Mouse (Mus musculus) ES-Bruce4 (cell line): Measurements from ENCODE around the gene March1. TPM values are rescaled to one million over a fixed set of nuclear protein-coding genes. Genes with fewer than 3 reads are reported as not detected.

Source experiments
- H3K27ac ChIP-seq: 2 replicates; pipeline ENCODE4 v1.5.1; 2012; ENCODE audit warnings: low read length, inconsistent platforms; ENCODE audit not compliant: insufficient read depth
- H3K27me3 ChIP-seq: 2 replicates; pipeline ENCODE4 v1.6.1; 2012; ENCODE audit warnings: mild to moderate bottlenecking, low read length, inconsistent platforms; ENCODE audit not compliant: control insufficient read depth, poor library complexity, insufficient read depth, severe bottlenecking
- H3K36me3 ChIP-seq: 2 replicates; pipeline ENCODE4 v1.6.1; 2012; ENCODE audit warnings: inconsistent platforms, mild to moderate bottlenecking, low read length, moderate library complexity; ENCODE audit not compliant: control insufficient read depth, poor library complexity, insufficient read depth, severe bottlenecking
- H3K4me1 ChIP-seq: one replicate; pipeline ENCODE4 v1.8.1; 2011; ENCODE audit warnings: low read length; ENCODE audit not compliant: control insufficient read depth, insufficient read depth
- H3K4me3 ChIP-seq: 2 replicates; pipeline ENCODE4 v1.5.1; 2011; ENCODE audit warnings: low read depth, mild to moderate bottlenecking, low read length
- H3K9ac ChIP-seq: 2 replicates; pipeline ENCODE4 v1.6.1; 2012; ENCODE audit warnings: low read depth, mild to moderate bottlenecking, inconsistent platforms; ENCODE audit not compliant: poor library complexity, severe bottlenecking
- H3K9me3 ChIP-seq: replicated peaks from 2 replicates; pipeline ENCODE4 v1.6.1; 2012; ENCODE audit warnings: mild to moderate bottlenecking, low read length, inconsistent platforms; ENCODE audit not compliant: control insufficient read depth, poor library complexity, insufficient read depth, severe bottlenecking
- CTCF ChIP-seq: IDR thresholded peaks from one replicate; pipeline ENCODE4 v1.8.1; 2011; ENCODE audit warnings: low read depth, low read length
- EP300 ChIP-seq: IDR thresholded peaks from 2 replicates; pipeline ENCODE4 v1.6.1; 2011; ENCODE audit warnings: low read depth, low read length; ENCODE audit not compliant: insufficient read depth
- POLR2A ChIP-seq: IDR thresholded peaks from one replicate; pipeline ENCODE4 v1.8.1; 2011; ENCODE audit warnings: low read length; ENCODE audit not compliant: insufficient read depth
- polyA plus RNA-seq: library from polyadenylated mRNA; stranded (reverse); fragments of >200 nt; gene quantifications from 2 replicates; pipeline ENCODE4 v1.2.4, GENCODE M21; 2011; ENCODE audit warnings: low read depth; ENCODE audit not compliant: missing spikeins, insufficient read depth, insufficient read length

The March1 gene
- polyA plus RNA-seq, 1 experiment = not detected

DNA sequence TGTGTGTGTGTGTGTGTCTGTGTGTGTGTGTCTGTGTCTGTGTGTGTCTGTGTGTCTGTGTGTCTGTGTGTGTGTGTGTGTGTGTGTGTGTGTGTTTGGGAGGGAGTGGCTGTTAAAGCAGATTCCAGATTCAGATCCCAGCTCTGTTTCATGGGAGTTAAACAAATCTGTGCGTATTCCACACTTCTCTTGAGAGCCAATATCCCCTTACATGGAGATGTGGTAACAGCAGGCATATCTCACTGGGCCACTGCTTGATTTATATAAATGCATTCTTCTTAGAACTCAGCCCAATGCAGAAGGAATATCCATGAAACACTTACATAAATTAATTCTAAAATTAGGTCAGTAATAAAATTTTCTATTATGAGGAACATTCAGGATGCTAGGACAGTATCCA lies 549.1 kb downstream of the March1 start:
- Histone ChIP-seq H3K9ac (no peak overlapping the region), H3K27ac (no peak overlapping the region), H3K9me3 (no peaks in the 10 kb centered on the region), H3K27me3 (no peaks in the 10 kb centered on the region), H3K4me1 (no peaks in the 10 kb centered on the region), H3K4me3 (no peak overlapping the region), H3K36me3 (no peaks in the 10 kb centered on the region)
- TF ChIP-seq POLR2A = no peak
- no peak for TF ChIP-seq CTCF
- no peak for TF ChIP-seq EP300

DNA sequence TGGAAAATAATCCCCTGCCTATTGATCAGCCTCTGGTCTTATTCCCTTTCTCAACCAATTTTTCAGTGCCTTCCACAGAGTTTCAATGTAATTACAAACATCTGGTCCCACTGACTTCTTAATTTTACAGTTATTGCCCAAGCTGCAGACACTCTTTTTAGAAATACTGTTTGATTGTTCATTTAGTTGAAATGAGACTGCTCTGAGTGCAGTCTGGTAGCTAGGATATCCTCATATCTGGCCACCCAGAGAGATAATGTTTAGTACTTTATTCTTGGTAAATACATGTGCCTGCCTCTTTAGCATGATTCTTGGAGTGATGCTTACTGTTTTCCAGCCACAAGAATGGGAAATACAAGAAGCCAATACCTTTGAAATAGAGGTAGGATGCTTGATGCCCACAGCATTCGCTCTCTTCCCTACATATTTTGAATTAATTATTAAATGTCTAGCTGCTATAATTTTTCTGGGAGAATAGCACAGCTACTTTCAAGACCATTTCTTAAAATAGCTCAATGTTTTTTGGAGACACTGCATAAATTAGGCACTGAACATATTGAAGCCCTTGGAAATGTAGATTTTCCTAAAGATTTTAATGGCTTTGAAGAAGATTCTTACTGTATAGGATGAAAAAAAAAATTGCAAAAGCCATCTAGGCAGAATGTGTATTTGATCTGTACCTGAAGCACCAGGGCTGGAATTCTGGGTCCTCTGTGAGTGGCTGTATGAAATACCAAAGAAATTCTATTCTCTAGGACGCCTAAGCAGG lies 549.9 kb downstream of the March1 start:
- Histone ChIP-seq H3K27me3 (no peaks in the 10 kb centered on the region), H3K4me1 (no peaks in the 10 kb centered on the region), H3K9me3 (no peaks in the 10 kb centered on the region), H3K4me3 (no peak overlapping the region), H3K9ac (no peak overlapping the region), H3K36me3 (no peaks in the 10 kb centered on the region), H3K27ac (no peak overlapping the region)
- no peak for TF ChIP-seq EP300
- TF ChIP-seq POLR2A = no peak
- TF ChIP-seq CTCF = no peak

DNA sequence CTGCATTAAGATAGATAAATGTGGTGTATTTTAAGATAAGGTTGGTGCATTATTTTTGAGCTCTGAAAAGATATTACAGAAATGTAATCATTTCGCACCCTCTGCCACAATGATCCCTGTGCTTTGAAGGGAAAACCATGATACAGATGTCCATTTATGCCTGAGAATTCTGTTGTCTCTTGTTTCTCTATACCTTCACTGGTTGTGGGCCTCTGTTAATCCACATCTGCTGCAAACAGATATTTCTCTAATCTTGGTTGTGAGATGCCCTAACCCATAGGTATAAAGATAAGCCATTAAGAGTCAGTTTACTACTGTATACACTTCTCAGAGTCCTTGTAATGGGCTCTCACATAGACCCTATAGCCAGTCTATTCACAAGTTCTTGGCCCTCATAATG lies 561.6 kb downstream of the March1 start:
- H3K9me3 ChIP-seq = no peaks in the 10 kb centered on the region
- no peaks in the 10 kb centered on the region for H3K36me3 ChIP-seq
- TF ChIP-seq POLR2A (no peak), CTCF (no peak), EP300 (no peak)
- no peak overlapping the region for H3K9ac ChIP-seq
- no peak overlapping the region for H3K4me3 ChIP-seq
- H3K4me1 ChIP-seq = no peaks in the 10 kb centered on the region
- H3K27me3 ChIP-seq = no peaks in the 10 kb centered on the region; the same call in 1 of the 2 replicates
- H3K27ac ChIP-seq = no peak overlapping the region

DNA sequence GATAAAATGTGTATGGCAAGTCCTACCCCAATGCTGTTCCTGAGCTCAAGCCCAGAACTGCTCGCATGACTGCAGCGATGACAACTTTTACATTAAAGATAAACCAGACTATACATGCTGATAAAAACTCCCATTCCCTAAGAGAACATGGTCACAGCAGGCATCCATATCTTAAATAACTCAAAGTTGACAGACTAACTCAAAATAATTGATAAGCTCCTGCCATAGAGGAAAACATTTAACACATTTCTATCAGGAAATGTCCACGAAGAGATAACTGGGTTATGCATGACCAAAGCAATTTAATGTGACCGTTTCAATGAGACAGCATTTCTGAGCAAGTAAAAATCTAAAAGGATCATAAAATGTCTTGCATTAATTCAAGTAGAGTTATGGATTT lies 563.6 kb downstream of the March1 start:
- Histone ChIP-seq H3K4me1 (no peaks in the 10 kb centered on the region), H3K27ac (no peak overlapping the region), H3K4me3 (no peak overlapping the region), H3K9me3 (no peaks in the 10 kb centered on the region), H3K9ac (no peak overlapping the region), H3K27me3 (no peaks in the 10 kb centered on the region; the same call in 1 of the 2 replicates), H3K36me3 (no peaks in the 10 kb centered on the region)
- no peak for TF ChIP-seq CTCF
- no peak for TF ChIP-seq EP300

DNA sequence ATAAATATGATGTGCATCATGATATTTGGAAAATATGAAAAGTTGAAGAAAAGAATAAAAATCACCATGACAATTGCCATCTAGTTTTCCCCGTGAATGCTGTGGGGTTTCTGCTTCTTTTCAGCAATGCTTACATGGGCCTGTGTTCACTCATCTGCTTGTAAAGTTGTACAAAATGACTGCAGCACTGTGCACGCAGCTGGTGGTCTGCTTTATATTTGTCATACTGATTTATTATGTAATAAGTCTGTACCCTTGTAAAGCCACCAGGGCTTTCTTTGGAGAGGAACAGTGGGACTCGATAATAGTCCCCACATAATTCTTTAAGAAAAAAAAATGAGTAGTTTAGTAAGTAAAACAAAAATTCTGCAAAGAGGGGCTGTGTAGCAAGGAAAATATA lies 564.6 kb downstream of the March1 start:
- no peak for TF ChIP-seq CTCF
- no peak for TF ChIP-seq EP300
- TF ChIP-seq POLR2A = no peak
- Histone ChIP-seq H3K4me3 (no peak overlapping the region), H3K27ac (no peak overlapping the region), H3K9ac (no peak overlapping the region), H3K36me3 (no peaks in the 10 kb centered on the region), H3K9me3 (no peaks in the 10 kb centered on the region), H3K4me1 (no peaks in the 10 kb centered on the region), H3K27me3 (no peaks in the 10 kb centered on the region)

DNA sequence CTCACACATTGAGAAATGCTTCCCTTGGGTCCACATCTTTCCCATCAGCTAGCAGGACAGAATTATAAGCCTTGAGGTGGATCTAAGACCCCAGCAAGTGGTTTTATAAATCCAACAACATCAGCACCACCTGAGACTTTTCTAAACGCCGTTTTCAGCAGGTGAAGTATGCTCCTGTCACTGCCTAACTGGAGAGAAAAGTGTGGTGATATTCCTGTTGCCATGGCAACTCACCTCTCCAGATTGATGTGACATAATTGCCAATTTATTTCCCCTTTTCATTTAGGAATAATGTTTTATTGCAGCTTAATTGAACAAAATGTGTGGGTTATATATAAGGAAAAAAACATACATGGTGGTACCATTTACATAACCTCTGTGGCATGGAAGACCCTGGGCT lies 565.8 kb downstream of the March1 start:
- no peak overlapping the region for H3K4me3 ChIP-seq
- H3K36me3 ChIP-seq = no peaks in the 10 kb centered on the region
- H3K27me3 ChIP-seq = no peaks in the 10 kb centered on the region
- H3K9me3 ChIP-seq = no peaks in the 10 kb centered on the region
- no peaks in the 10 kb centered on the region for H3K4me1 ChIP-seq
- TF ChIP-seq POLR2A (no peak), EP300 (no peak), CTCF (no peak)
- H3K9ac ChIP-seq = no peak overlapping the region
- no peak overlapping the region for H3K27ac ChIP-seq
